Mouse (Mus musculus) G1E (cell line): Measurements from ENCODE around the gene Eef1a2. TPM values are rescaled to one million over a fixed set of nuclear protein-coding genes. Genes with fewer than 3 reads are reported as not detected.

Experiments used
- ATAC-seq: 2 replicates; pipeline ENCODE4 v1.8.0; 2016; ENCODE audit warnings: mild to moderate bottlenecking; ENCODE audit not compliant: insufficient number of reproducible peaks, poor library complexity, low FRiP score, severe bottlenecking; ENCODE audit errors: extremely low read depth
- DNase-seq: peaks from one replicate; pipeline ENCODE4 v3.0.0; 2012; ENCODE audit warnings: low spot score
- H3K27me3 ChIP-seq: 2 replicates; pipeline ENCODE4 v1.6.1; 2012; ENCODE audit warnings: mild to moderate bottlenecking, low read length, inconsistent platforms; ENCODE audit not compliant: insufficient read depth
- H3K36me3 ChIP-seq: replicated peaks from 2 replicates; pipeline ENCODE3; 2012; ENCODE audit warnings: mild to moderate bottlenecking, inconsistent platforms
- H3K4me1 ChIP-seq: 2 replicates; pipeline ENCODE4 v1.6.1; 2012; ENCODE audit warnings: low read depth, low read length, inconsistent platforms, mixed read lengths; ENCODE audit not compliant: insufficient read depth
- H3K4me3 ChIP-seq: 2 replicates; pipeline ENCODE4 v1.5.1; 2012; ENCODE audit warnings: low read depth, mild to moderate bottlenecking, inconsistent platforms, low read length, moderate library complexity, mixed read lengths
- H3K9me3 ChIP-seq: replicated peaks from 2 replicates; pipeline ENCODE4 v1.6.1; 2012; ENCODE audit warnings: inconsistent platforms
- CTCF ChIP-seq: IDR thresholded peaks from 2 replicates; pipeline ENCODE4 v1.5.1; 2012; ENCODE audit warnings: low read depth, low read length, inconsistent platforms, mixed read lengths
- GATA1 ChIP-seq: IDR thresholded peaks from 2 replicates; pipeline ENCODE4 v1.6.1; 2012; ENCODE audit warnings: borderline replicate concordance, low read length, inconsistent platforms, mixed read lengths
- GATA2 ChIP-seq: IDR thresholded peaks from 2 replicates; pipeline ENCODE4 v1.6.1; 2012; ENCODE audit warnings: low read depth, low read length, inconsistent platforms, borderline replicate concordance
- POLR2AphosphoS5 ChIP-seq: IDR thresholded peaks from 2 replicates; pipeline ENCODE4 v1.6.1; 2012; ENCODE audit warnings: low read depth, low read length, inconsistent platforms; ENCODE audit not compliant: insufficient replicate concordance
- TAL1 ChIP-seq: conservative IDR thresholded peaks from 2 replicates; pipeline ENCODE4 v1.6.1; 2012; ENCODE audit warnings: low read depth, low read length, inconsistent platforms, mixed read lengths
- polyA plus RNA-seq: library from polyadenylated mRNA; stranded (reverse); fragments of >175 nt; gene quantifications from 2 replicates; pipeline ENCODE4 v1.2.3, GENCODE M21; 2012
- total RNA-seq, 2 experiments: library from RNA; stranded (forward) in 1 of 2; stranded (reverse) in 1 of 2; fragments of 200-1000 nt in 1 of 2; fragments of >200 nt in 1 of 2; fragmentation: Nextera tagmentation in 1 of 2; gene quantifications; 2 replicates each; pipeline ENCODE4 v1.2.3; 2014 to 2017

Eef1a2 gene
- total and polyA plus RNA-seq, 3 experiments, result 0.05 TPM; not detected in 2

- ATAC-seq (no peak), DNase-seq (no peak)
- TF ChIP-seq TAL1, result no peak
- TF ChIP-seq POLR2AphosphoS5, result no peak
- TF ChIP-seq GATA1, result no peak
- no peak for TF ChIP-seq GATA2
- TF ChIP-seq CTCF, result no peak
- H3K9me3 ChIP-seq, result no peaks in the 10 kb centered on the region
- H3K4me3 ChIP-seq, result no peak overlapping the region
- H3K36me3 ChIP-seq, result no peaks in the 10 kb centered on the region
- peaks cover 13% of the 10 kb centered on the region; the same call in 1 of the 2 replicates for H3K27me3 ChIP-seq
- H3K4me1 ChIP-seq, result no peaks in the 10 kb centered on the region
Measured at GRCm38 (mm10) chr2:181154361-181154760, 2.5 kb downstream of the Eef1a2 start.

GRCm38 (mm10) chr2:181153837-181154236 lies 3.0 kb downstream of the Eef1a2 start:
- TF ChIP-seq GATA1 (no peak), CTCF (peak; percentile 16; the same call in 1 of the 2 replicates)
- ATAC-seq (no peak), DNase-seq (no peak)
- Histone ChIP-seq H3K9me3 (no peaks in the 10 kb centered on the region), H3K36me3 (no peaks in the 10 kb centered on the region), H3K27me3 (peaks cover 13% of the 10 kb centered on the region; the same call in 1 of the 2 replicates), H3K4me3 (no peak overlapping the region), H3K4me1 (no peaks in the 10 kb centered on the region)

GRCm38 (mm10) chr2:181153131-181153530 lies 3.7 kb downstream of the Eef1a2 start:
- ATAC-seq, result no peak
- Histone ChIP-seq H3K27me3 (peaks cover 13% of the 10 kb centered on the region; the same call in 1 of the 2 replicates), H3K36me3 (no peaks in the 10 kb centered on the region), H3K9me3 (no peaks in the 10 kb centered on the region), H3K4me1 (no peaks in the 10 kb centered on the region), H3K4me3 (no peak overlapping the region)
- TF ChIP-seq POLR2AphosphoS5, result no peak
- no peak for TF ChIP-seq TAL1
- no peak for TF ChIP-seq CTCF
- TF ChIP-seq GATA2, result no peak
- TF ChIP-seq GATA1, result no peak
- no peak for DNase-seq

GRCm38 (mm10) chr2:181152701-181153100 lies 4.1 kb downstream of the Eef1a2 start:
- Histone ChIP-seq H3K27me3 (peaks cover 13% of the 10 kb centered on the region; the same call in 1 of the 2 replicates), H3K9me3 (no peaks in the 10 kb centered on the region), H3K4me1 (no peaks in the 10 kb centered on the region), H3K36me3 (no peaks in the 10 kb centered on the region), H3K4me3 (no peak overlapping the region)
- no peak for DNase-seq
- TF ChIP-seq CTCF (no peak), TAL1 (no peak), GATA2 (no peak), GATA1 (no peak), POLR2AphosphoS5 (no peak)
- ATAC-seq, result no peak

- Histone ChIP-seq H3K27me3 (peaks cover 9% of the 10 kb centered on the region; the same call in 1 of the 2 replicates), H3K36me3 (no peaks in the 10 kb centered on the region), H3K4me3 (no peak overlapping the region), H3K4me1 (no peaks in the 10 kb centered on the region), H3K9me3 (no peaks in the 10 kb centered on the region)
- DNase-seq, result no peak
- ATAC-seq, result no peak
- TF ChIP-seq CTCF, result no peak
- no peak for TF ChIP-seq GATA2
- no peak for TF ChIP-seq GATA1
- TF ChIP-seq TAL1, result no peak
- TF ChIP-seq POLR2AphosphoS5, result no peak
Measured at GRCm38 (mm10) chr2:181150281-181150680, 6.5 kb downstream of the Eef1a2 start.

- Histone ChIP-seq H3K9me3 (no peaks in the 10 kb centered on the region), H3K4me3 (no peak overlapping the region), H3K36me3 (no peaks in the 10 kb centered on the region), H3K4me1 (no peaks in the 10 kb centered on the region), H3K27me3 (peaks cover 5% of the 10 kb centered on the region; the same call in 1 of the 2 replicates)
- no peak for TF ChIP-seq POLR2AphosphoS5
- no peak for TF ChIP-seq TAL1
- no peak for TF ChIP-seq GATA2
- no peak for ATAC-seq
- DNase-seq, result no peak
Measured at GRCm38 (mm10) chr2:181148318-181148955, 8.4 kb downstream of the Eef1a2 start.
